Mouse (Mus musculus) 3T3-L1 (cell line): Measurements from ENCODE around the gene Gas6.

ENCODE experiments used
- DNase-seq: peaks from one replicate; pipeline ENCODE4 v3.0.0-alpha.2; 2015; ENCODE audit warnings: low read depth, low spot score

Gas6 gene

DNA sequence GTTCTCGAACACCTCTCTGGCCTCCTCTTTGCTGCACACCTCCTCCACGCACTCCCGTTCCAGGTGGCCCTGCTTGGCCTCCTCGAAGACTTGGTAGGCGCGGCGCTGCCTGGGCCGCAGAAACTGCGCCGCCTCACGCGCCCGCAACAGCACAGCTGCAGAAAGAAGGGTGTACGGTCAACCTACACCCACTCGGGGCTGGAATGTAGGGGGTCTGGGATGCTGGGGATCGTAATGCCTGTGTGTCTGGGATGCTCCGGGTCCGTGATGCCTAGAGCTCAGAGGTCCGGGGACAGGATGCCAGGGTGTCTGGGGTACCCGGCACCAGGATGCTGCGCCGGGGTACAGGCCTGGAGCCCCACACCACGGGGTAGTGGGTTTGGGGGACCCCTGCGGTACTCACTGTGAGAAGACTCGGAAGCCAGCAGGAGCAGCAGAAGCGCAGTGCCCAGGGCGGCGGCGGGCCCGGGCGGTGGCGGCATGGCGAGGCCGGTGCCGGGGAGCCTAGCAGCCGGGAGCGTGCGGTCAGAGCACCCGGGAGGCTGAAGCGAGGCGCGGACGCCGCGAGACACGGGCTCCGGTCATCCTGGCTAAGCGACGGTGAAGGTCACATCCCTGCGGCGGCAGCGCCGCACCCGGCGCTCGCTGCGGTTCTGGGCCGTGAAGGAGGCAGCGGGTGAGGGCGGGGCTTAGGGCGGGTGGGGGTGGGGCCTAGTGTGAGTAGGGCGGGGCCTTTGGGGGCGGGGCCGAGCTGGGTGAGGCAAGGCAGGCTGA lies at the start of gene Gas6:
Gas6 (minus strand) TSS at position 633 of the 774 bp plus-strand sequence.
- peak; percentile 46 for DNase-seq

DNA sequence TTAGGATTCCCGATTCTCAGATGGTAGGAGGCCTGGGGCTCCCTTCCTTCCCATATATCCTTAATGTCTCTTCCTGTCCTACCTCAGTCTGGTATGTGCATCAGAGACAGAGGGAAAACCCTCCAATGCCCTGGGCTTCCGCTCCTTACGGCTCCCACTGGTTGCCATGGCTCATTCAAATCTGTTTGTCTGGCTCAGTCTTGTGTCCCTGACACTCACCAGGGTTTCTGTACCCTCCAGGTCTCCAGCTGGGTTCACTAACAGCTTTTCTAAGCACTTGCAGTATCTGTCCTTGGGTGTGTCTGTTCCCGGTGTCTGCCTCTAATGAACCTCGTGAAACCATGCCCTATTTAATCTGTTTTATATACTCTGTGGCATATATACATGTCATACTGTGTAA lies 47.2 kb upstream of the Gas6 start:
- no peak for DNase-seq

DNA sequence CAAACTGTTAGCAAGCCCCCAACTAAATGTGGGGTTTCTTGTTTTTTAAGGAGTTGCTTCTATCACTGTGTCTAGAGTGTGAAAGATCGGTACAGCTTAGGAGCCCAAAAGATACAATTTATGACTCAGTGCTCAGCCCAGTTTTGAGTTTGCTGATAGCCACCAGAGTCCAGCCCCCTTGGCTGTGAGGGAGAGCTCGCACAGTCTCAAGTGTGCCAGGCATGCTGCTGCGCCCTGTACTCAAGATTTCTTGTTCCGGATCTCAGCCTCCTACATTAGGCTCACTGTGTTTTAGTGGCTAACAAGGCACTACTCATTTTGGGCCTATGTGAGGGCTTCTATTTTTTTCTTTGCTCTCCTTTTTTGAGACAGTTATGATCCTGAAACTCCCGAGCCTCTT lies 45.8 kb upstream of the Gas6 start:
- no peak for DNase-seq

DNA sequence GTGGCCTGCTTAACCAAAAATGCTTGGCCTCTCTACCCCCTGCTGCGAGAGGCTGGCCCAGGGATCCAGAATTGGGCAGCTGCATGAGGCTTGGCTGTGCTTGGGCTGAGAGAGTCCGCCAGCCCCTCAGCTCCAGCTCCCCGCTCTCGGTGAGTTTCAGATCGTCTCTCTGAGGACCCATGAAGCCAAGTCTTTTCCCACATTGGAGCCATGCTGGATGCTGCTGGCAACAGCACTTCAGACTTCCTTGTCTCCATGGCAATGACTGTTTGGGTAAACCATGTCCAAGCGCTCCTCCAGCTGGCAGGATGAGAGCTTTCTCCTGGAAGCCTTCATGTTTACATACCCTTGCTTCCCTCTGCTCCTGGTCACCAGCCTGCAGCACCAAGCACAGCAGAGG lies 44.5 kb upstream of the Gas6 start:
- DNase-seq: peak; percentile 42

DNA sequence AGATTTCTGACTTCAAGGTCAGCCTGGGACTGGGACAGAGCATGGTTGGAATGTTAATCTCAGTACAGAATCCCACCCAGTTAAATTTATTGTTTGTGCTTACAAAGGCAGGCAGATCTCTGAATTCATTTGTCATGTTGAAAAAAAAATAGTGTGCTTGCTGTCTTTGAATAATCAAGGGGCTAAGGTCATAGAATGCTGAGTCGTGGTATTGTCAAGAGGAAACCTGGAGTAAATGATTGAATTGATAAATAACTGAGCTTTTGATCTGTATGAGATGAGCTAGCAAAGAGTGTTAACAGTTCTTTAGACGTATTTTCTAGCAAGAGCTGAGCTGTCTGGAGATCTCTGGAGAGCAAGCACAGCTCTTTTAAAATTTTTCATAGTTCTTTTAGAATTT lies 42.8 kb upstream of the Gas6 start:
- DNase-seq: no peak

DNA sequence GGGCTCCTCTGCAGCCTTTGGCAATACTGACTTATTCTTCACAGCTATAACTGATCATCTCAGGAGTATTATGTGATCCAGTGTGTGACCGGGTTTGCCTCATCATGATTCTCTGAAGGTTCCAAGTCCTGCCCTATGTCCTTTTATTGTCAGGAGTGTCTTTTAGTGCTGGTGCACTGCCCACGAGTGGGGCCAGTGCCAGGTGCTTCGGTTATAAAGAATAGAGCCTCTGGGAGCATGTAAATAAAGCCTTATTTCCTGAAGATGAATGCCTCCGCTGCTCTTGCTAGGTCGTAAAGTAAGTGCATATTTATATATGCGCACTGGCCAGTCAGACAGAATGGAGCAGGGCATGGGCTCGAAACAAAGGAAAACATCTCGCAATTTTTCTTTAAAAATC lies 38.8 kb upstream of the Gas6 start:
- no peak for DNase-seq

DNA sequence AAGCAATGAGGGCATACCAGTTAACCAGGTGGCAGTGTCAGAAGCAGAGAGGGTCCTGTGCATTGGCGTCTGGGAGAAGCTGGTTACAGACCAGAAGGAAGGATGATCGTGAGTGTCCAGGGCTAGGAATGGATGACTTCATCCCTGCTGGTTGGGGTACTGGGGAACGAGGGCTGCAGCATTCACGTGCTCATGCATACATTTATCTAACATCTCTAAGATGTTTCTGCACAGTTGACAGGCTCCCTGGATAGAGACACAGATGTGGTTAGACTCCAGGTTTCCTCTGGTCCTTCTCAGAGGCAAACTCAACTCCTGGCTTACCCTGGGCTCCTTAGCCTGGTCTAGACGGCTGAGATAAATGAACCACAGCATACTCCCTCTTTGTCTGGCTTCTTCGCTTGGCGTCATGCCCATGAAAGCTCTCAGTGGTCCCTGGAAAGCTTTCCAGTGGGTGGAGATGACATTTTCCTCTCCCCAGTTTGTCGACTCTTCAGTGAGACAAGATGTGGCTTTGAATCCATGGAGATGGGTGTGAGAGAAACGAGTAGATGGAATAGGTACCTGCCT lies 37.4 kb upstream of the Gas6 start:
- peak; percentile 40 for DNase-seq

DNA sequence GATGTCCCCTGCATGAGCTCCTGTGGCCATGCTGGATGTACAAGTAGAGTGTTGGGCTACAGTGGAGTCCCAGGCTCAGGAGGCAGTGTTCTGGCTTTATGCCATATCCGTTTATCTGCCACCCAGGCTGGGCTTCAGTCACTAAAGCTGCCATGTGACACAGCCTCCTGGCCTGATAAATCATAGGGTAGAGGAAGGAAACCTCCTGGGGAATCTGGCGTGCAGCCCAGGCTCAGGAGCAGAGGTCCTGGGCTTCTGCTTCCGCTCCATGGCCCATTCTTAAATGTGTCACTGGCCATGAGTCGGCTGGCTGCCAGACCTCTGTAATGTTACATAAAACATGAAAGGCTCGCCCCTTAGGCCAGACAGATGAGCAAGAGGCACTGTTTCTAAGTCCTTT lies 36.7 kb upstream of the Gas6 start:
- peak; percentile 98 for DNase-seq

DNA sequence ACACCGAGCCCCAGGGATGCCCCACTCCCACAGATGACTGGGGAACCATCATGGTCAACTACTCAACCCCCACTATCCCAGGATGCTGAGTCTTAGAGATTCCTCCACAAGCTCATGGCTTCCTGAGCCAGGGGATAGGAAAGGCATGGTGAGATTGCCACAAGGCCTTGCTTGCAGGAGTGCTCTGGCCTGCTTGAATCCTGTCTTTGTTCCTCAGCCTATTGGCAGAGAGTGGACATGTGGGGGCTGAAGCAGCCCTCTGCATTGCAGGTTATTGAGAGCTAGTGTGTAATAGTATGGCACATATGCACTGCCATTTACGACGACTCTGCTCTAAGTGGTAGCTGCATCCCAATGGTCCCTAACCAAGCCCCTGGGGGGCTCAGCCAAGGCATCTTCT lies 36.1 kb upstream of the Gas6 start:
- DNase-seq: peak; percentile 73

DNA sequence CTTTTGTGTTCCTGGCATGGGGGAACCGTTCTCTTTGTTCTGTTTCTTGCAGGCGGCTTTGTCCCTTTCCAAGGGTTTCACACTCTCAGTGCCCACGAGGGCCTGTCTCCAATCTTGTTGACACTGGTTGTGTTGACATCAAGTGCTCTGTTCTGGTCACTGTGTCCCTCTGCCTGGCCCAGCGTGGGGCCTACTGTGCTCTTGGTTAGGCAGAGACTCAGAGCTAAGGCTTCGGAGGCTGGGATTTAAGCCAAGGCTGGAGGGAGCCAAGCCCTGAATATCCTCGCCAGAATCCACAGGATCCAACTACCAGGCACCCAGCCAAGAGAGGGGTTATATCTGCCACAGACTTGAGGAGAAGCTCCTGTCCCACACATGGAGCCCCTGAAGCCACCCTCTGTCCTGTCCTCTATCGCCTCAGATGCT lies 35.6 kb upstream of the Gas6 start:
- DNase-seq: peak; percentile 91

DNA sequence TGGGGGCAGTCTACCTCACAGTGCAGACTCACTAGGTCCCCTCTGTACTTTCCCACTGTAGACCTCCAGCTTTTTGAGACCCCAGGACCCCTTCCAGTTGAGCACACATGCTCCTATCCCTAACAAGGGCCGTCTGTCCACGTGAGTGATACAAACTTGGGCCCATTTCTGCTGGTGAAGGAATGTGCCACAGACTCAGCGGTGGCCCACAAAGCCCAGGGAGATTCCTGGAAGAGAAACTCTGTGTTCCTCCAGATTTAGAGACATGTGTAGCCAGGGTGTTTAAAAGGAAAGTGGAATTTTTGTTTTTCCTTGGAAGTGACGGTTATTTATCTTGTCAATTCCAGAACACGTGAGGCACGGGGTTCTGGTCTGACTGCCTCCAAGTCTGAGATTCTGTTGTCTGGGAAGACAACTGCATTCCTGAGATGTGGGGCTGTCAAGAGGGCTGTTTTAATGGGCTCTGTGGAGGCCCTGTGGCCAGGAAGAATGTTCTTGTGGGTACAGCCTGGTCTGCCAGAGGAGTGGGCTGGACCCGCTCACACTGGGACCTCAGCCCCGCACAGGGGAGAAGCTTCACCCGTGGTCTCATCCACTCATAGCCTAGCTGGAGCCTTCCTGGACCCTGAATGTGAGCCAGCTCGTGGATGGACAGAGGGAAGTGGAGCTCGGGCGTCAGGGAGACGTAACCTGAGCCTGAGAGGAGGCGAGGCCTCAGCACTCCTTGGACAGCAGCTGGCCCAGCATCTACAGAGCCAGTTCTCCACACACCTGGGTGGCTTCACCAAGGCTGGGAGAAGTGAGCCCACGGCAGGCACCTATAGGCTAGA lies 34.9 kb upstream of the Gas6 start:
- peak; percentile 89 for DNase-seq

DNA sequence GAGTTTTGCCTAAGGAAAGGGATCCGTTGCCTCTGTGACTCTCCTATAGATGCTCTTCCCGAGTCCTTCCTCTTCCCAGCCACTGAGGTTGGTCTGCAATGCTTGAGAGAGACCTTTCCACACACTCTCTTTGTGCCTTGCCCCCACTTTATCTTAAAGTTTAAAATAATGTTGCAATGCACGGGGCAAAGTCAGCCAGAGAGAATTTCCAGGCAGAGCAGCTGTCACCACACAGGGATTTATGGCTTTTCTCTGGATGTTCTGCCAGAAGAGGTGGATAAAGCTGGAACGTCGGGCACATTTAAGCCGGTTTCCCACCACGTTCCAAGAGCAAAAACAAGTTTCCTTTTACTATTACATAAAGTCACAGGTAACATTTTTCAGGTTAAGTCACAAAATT lies 27.1 kb upstream of the Gas6 start:
- peak; percentile 88 for DNase-seq

DNA sequence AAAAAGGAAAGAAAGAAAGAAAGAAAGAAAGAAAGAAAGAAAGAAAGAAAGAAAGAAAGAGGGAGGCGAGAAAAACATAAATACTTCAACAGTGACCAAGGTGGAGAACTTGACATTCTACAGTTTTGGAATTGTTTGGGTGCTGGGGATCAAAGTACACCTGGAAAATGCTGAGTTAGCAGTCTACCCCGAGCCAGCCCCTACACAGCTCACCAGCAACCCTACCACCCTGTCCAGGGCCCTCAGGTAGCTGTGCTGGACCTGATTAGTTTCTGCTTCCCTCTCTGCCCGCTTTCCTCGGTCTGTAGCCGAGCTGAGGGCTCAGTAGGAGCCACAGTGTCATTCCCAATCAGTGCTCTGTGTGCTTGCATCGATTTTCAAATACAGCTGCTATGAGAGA lies 26.1 kb upstream of the Gas6 start:
- DNase-seq: no peak

DNA sequence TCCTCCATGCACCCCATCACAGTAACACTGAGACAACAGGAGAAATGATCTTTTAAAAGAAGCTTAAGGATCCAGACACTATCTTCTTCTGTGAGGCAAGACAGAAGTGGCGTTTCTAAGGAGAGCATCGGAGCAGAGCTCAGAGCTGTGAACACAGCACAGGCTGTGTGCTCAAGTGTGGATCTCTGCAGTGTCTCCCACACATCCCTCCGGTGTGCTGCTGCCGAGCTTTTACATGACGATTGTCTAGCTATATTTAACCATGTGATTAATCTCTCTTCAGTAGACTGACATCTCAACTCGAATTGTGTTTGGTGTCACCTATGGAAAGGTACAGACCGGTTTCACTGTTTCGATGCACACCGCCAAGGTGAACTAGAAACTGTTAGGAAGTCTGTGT lies 25.2 kb upstream of the Gas6 start:
- DNase-seq: no peak

DNA sequence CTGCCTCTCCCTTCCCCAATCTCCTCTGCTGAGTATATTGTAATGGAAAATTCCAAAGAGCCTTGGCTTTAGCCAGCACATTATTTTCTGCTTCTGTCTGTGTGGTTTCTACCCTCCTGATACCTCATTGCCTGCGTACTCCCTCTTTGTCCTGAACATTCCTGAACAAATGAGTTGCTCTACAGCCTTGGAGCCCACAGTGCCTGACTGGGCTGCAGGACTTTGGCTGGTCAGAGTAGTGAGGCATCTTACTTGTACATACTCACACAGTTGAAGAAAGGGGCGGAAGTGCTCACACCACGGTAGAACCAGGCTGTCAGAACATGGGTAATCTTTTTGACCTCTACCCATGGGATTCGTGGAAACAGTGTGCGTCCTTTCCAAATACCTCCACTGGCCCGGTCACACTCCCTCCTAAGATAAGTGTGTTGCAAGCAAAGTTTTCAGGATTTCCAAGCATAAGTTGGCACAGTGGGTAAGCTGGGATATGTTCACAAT lies 23.0 kb upstream of the Gas6 start:
- DNase-seq: peak; percentile 64

DNA sequence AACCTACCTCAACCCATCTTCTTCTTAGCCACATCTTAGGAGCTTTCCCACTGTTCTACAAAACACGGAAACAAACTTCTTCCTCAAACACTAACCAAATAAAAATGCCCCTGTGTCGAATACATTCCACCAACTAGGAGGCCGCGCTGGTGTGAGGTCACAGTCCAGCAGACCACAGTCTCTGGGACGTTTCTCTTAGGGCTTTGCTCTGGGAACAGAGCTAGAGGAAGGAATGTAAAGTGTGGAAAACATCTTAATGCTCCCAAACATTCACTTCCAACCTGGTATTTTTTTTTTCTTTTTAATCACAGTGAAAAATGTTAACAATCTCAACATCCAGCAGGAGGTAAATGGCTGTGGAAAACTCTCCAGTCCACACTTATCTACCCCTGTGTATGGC lies 22.4 kb upstream of the Gas6 start:
- peak; percentile 56 for DNase-seq

DNA sequence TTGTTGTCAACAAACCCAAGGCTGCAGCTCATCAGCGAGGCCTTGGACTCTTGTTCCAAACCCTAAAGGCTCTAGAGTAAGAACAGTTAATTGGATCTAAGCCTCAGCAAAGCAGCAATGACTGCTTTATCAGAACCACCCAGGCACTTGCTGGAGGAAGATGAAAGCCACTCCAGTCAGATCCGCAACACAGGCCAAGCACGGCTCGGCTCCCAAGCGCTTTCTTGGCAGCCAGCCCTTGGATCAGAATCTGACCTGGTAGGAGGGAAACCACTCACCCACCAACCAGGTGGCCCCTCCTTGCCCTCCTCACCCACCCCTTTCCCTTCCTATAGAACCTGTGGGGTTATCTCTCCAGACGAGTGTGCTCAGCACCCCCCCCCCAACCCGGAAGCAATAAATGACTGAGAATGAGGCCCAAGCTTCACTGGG lies 21.7 kb upstream of the Gas6 start:
- no peak for DNase-seq

DNA sequence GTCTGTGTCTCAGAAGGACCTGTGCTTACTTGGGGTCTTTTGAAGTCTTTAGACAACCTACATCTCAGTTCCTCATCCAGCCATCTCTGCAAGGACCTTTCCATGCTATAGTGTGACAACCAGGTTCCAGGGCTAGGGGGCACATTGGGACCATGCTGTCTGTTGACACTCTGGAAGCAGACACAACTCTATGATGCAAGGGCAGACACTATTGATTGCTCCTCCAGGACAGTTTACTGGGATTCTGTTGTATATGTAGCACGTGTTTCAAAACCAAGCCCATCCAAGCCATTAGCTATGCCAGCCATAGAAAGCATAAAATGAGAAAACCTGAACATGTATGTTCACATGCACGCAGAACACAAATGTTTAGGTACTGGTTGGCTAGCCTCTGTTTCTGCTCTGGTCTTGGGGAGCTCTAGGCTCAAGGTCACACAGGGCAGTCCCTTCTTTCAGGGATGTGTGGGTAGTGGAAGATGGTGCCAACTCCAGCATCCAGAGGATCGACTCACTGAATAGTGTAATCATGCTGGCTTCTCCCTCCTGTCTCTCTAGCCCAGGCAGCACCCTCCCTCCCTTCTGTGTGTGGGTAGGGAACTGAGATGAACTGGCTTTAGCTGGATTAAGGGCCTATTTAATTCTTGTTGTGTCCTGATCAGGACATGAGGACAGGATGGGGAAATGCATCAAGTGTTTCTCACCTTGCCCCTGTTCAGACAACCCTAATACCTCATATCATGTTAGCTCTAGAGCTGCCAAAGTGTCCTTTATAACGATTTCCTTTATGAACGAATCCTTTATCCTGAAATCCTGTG lies 19.5 kb upstream of the Gas6 start:
- no peak for DNase-seq

DNA sequence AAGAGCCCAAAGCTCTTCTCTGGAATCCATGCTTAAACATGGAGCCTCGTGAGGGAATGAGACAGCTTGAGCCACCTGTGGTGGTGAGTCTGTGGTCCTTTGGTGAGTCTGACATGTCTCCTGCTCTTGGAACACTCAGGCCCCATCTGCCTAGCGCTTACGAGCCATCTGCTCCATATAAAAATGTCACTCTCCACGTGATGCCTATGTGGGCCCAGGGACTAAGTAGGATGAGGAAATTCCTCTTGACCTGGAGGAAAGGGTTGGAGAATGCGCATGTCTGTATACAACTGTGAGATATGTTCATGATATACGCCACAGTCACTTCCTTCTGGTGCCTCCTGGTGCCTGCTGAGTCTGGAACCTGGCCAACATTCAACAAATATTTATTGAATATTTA lies 18.4 kb upstream of the Gas6 start:
- DNase-seq: no peak

DNA sequence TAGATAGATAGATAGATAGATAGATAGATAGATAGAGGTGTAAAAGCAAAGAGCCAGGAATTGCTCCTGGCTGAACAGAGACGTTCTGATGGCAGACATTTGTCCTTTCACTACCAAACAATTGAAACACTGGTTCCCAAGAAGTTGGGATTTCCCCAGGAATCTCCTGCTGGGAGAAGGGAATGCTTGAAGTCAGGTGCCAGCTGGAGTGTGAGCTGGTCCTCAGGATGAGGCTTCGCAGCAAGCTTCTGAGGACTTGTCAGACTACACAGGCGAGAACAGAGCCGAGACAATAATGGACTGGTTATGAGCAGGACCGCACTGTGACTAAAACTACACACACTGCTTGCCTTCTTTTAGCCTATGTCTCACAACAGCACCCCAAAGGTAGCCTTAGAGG lies 17.7 kb upstream of the Gas6 start:
- DNase-seq: no peak

DNA sequence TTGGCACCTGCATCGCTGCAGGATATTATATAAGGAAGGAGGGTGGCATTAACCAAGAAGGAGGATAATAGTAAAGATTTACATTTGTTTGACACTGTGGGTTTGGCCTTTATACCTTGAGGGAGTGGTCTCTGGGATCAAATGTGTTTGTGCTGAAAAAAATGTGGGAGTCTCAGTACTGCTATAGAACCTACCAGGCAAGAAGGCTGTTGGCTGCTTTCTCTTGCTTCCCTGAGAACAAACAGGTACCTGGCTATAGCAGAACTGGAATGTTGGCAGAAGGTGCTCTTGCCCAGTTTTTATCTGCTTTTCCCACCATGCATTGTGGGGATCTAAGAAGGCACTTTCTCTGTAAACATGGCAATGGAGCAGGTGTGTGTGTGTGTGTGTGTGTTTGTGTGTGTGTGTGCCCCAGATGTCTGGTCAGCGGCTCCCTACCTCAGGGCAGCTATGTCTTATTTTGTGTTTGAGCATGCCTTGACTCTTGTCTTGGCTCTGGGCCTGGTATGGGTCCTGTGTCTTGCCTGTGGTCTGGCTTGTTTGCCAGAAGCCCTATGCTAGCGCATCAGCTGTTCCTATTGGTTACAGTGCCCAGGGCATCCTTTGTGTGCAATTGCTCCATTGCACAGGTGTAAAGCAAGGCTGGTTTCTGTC lies 13.1 kb upstream of the Gas6 start:
- peak; percentile 60 for DNase-seq
